Mouse (Mus musculus): Measurements from ENCODE around the gene Tsku.
A peak's percentile ranks its signal among the peaks of the same experiment; 100 is the strongest.

The Tsku gene

GRCm38 (mm10) chr7:98361063-98361652 is at the start of gene Tsku:
Gene Tsku (minus strand): TSS chr7:98361328.
- peak; percentile 98 for DNase-seq (ENCODE audit: low read depth, low spot score)

- DNase-seq (ENCODE audit: low read depth, low spot score) = no peak
Measured at GRCm38 (mm10) chr7:98407615-98408014, 46.5 kb upstream of the Tsku start.

- DNase-seq (ENCODE audit: low read depth, low spot score) = no peak
Measured at GRCm38 (mm10) chr7:98403996-98404395, 42.9 kb upstream of the Tsku start.

- DNase-seq (ENCODE audit: low read depth, low spot score) = no peak
Measured at GRCm38 (mm10) chr7:98402582-98403574, 41.8 kb upstream of the Tsku start.

- DNase-seq (ENCODE audit: low read depth, low spot score) = no peak
Measured at GRCm38 (mm10) chr7:98392466-98393201, 31.5 kb upstream of the Tsku start.

- DNase-seq (ENCODE audit: low read depth, low spot score) = no peak
Measured at GRCm38 (mm10) chr7:98391351-98391936, 30.3 kb upstream of the Tsku start.

GRCm38 (mm10) chr7:98390486-98390885 is 29.4 kb upstream of the Tsku start:
- no peak for DNase-seq (ENCODE audit: low read depth, low spot score)

GRCm38 (mm10) chr7:98389656-98390055 is 28.5 kb upstream of the Tsku start:
- DNase-seq (ENCODE audit: low read depth, low spot score) = no peak

GRCm38 (mm10) chr7:98388881-98389501 is 27.9 kb upstream of the Tsku start:
- DNase-seq (ENCODE audit: low read depth, low spot score) = no peak

GRCm38 (mm10) chr7:98387201-98387600 is 26.1 kb upstream of the Tsku start:
- DNase-seq (ENCODE audit: low read depth, low spot score) = no peak

- no peak for DNase-seq (ENCODE audit: low read depth, low spot score)
Measured at GRCm38 (mm10) chr7:98385168-98385567, 24.0 kb upstream of the Tsku start.

- DNase-seq (ENCODE audit: low read depth, low spot score) = no peak
Measured at GRCm38 (mm10) chr7:98383337-98383736, 22.2 kb upstream of the Tsku start.

GRCm38 (mm10) chr7:98382784-98383183 is 21.7 kb upstream of the Tsku start:
- DNase-seq (ENCODE audit: low read depth, low spot score) = no peak

- no peak for DNase-seq (ENCODE audit: low read depth, low spot score)
Measured at GRCm38 (mm10) chr7:98380224-98380925, 19.2 kb upstream of the Tsku start.

GRCm38 (mm10) chr7:98379232-98379631 is 18.1 kb upstream of the Tsku start:
- no peak for DNase-seq (ENCODE audit: low read depth, low spot score)

- DNase-seq (ENCODE audit: low read depth, low spot score) = no peak
Measured at GRCm38 (mm10) chr7:98377257-98377656, 16.1 kb upstream of the Tsku start.

- no peak for DNase-seq (ENCODE audit: low read depth, low spot score)
Measured at GRCm38 (mm10) chr7:98371161-98371560, 10.0 kb upstream of the Tsku start.

- DNase-seq (ENCODE audit: low read depth, low spot score) = peak; percentile 75
Measured at GRCm38 (mm10) chr7:98369762-98370369, 8.7 kb upstream of the Tsku start.

- no peak for DNase-seq (ENCODE audit: low read depth, low spot score)
Measured at GRCm38 (mm10) chr7:98361662-98362061, 534 bp upstream of the Tsku start.

- no peak for DNase-seq (ENCODE audit: low read depth, low spot score)
Measured at GRCm38 (mm10) chr7:98360621-98360990, 522 bp downstream of the Tsku start.
